Mouse (Mus musculus) B cell, adult 62 days (primary cell): ENCODE data around the gene Cenpj. TPM values are rescaled to one million over a fixed set of nuclear protein-coding genes. Genes with fewer than 3 reads are reported as not detected.

Source experiments
- total RNA-seq: library from RNA; stranded (reverse); gene quantifications from 4 replicates; pipeline ENCODE4 v1.2.4, GENCODE M21; 2023

Cenpj gene
- total RNA-seq: 9.5 to 16.4 TPM (median 10.9 TPM) in 4 replicates

GRCm38 (mm10) chr14:56575416-56575815 lies at the start of gene Cenpj, which contains the start of gene Parp4:
Gene Cenpj, minus strand, starts transcription at chr14:56575425.
Gene Parp4, plus strand, starts transcription at chr14:56575619.

Other genes starting within 250 kb of the Cenpj start
- gene Atp12a, start 210.4 kb downstream of the Cenpj start, total RNA-seq: not detected in 4 replicates
- 0.67 to 1.3 TPM (median 0.84 TPM) in 4 replicates for gene Rnf17, start 172.8 kb downstream of the Cenpj start, total RNA-seq
- gene Parp4, start 194 bp upstream of the Cenpj start, total RNA-seq: 73.6 to 80.3 TPM (median 76.9 TPM) in 4 replicates
- gene Mphosph8, start 92.8 kb upstream of the Cenpj start, total RNA-seq: 38.1 to 55.4 TPM (median 43.7 TPM) in 4 replicates
- gene Pspc1, start 202.9 kb upstream of the Cenpj start, total RNA-seq: 76.3 to 88.5 TPM (median 82.7 TPM) in 4 replicates
- gene Zmym5, start 236.3 kb upstream of the Cenpj start, total RNA-seq: 70.7 to 80.5 TPM (median 78.6 TPM) in 4 replicates